ENCODE assay signal across 8 mouse cellular contexts in genomic region chr1:52233143-52233713, GRCm38 (mm10). TPM values are rescaled to one million over a fixed set of nuclear protein-coding genes. Genes with fewer than 3 reads are reported as not detected.
DNase-seq lines count a peak whose midpoint lies in the region; ATAC-seq lines count a peak whose summit lies in the region.

TSS of gene Gls (minus strand) at chr1:52233232.

- H3K9ac ChIP-seq in hindbrain, embryonic 15.5 days = peak within 1 kb of the TSS; percentile 97

- H3K36me3 ChIP-seq in hindbrain, embryonic 15.5 days = no peaks in the 10 kb centered on the region

- H3K27ac ChIP-seq in hindbrain, embryonic 15.5 days (replicated peaks) = peak within 1 kb of the TSS; percentile 95

- H3K27me3 ChIP-seq in hindbrain, embryonic 15.5 days = no peaks in the 10 kb centered on the region

- under 1% methylated on average over 41 of the region's 46 CpGs for whole genome bisulfite sequencing in hindbrain, embryonic 15.5 days

- peaks cover 18% of the 10 kb centered on the region for H3K4me1 ChIP-seq in hindbrain, embryonic 15.5 days (replicated peaks)

- peak within 1 kb of the TSS; percentile 60 for H3K4me2 ChIP-seq in hindbrain, embryonic 15.5 days

- no peaks in the 10 kb centered on the region for H3K9me3 ChIP-seq in hindbrain, embryonic 15.5 days

- peak within 1 kb of the TSS; percentile 99 for H3K4me3 ChIP-seq in hindbrain, embryonic 15.5 days

- DNase-seq in T-cell, adult 2 months (ENCODE audit: low spot score) = peak; percentile 97
- peak; percentile 95 to 97 for DNase-seq in cerebellum, postnatal 36 days
- DNase-seq in frontal cortex, postnatal 36 days (ENCODE audit: low spot score in 2 of 2) = peak; percentile 97
- DNase-seq in left cerebral cortex, adult 11 months (ENCODE audit: low spot score) = peak; percentile 95
- DNase-seq in lung, postnatal 4 days = peak; percentile 97 to 98
- peak; percentile 92 for DNase-seq in retina, postnatal 7 days (ENCODE audit: low read depth, low spot score)
- DNase-seq in urinary bladder, adult 2 months (ENCODE audit: low spot score) = peak; percentile 97

- peak; percentile 99 for ATAC-seq in hindbrain, embryonic 15.5 days (ENCODE audit: low FRiP score, low read depth)

RNA-seq across cellular contexts. Expression of gene Gls, which starts in this region (rescaled TPM):
- 34.1 and 36.2 TPM in 2 replicates for polyA plus RNA-seq in hindbrain, embryonic 15.5 days (2015; fragmentation: Nextera tagmentation; extraction: Ambion mirVana)
- polyA plus RNA-seq in urinary bladder, adult 2 months (2012; rRNA removed) = 86.2 and 114 TPM in 2 replicates

Comparison
In these comparisons a context has a peak if more than half of its experiments do, and no peak if none do; other contexts are left out.
1. Peak in every context shown above with its lines: DNase-seq, ATAC-seq, H3K4me3 ChIP-seq and H3K27ac ChIP-seq.